12 mouse cellular contexts compared by ENCODE assay signal in genomic region chr12:71258196-71258920, GRCm38 (mm10). TPM values are rescaled to one million over a fixed set of nuclear protein-coding genes. Genes with fewer than 3 reads are reported as not detected.
DNase-seq lines count a peak whose midpoint lies in the region; ATAC-seq and TF ChIP-seq lines count a peak whose summit lies in the region.
"Had no signal": no experiment of that assay in that cellular context is flagged by ENCODE, and none has a peak within 500 bp of the region (broad histone marks: within the 10 kb centered on the region; RNA-seq: fewer than 3 reads in every experiment).

No protein-coding gene starts in this region.

- H3K27me3 ChIP-seq in hindbrain, embryonic 11.5 days (ENCODE audit: control insufficient read depth, insufficient read depth, low read length): no peaks in the 10 kb centered on the region
- H3K27me3 ChIP-seq in hindbrain, postnatal 0 days (ENCODE audit: insufficient read depth, low read length): no peaks in the 10 kb centered on the region
- H3K27me3 ChIP-seq in limb, embryonic 11.5 days (ENCODE audit: control insufficient read depth, insufficient read depth, low read length): no peaks in the 10 kb centered on the region
- H3K27me3 ChIP-seq: hindbrain, embryonic 15.5 days; stomach, embryonic 15.5 days had no signal

- no peak overlapping the region for H3K4me3 ChIP-seq in hindbrain, embryonic 11.5 days (ENCODE audit: low read depth, low read length)
- no peak overlapping the region for H3K4me3 ChIP-seq in hindbrain, postnatal 0 days (ENCODE audit: low read length)
- H3K4me3 ChIP-seq in limb, embryonic 11.5 days (ENCODE audit: low read depth, low read length): no peak overlapping the region
- H3K4me3 ChIP-seq: erythroblast, embryonic 14.5 days; hindbrain, embryonic 15.5 days; stomach, embryonic 15.5 days had no signal

- intact Hi-C loops in gastrocnemius, postnatal 36 days (cut with DNase I): no loop called here

- H3K27ac ChIP-seq in hindbrain, embryonic 11.5 days (ENCODE audit: low read depth, low read length): no peak overlapping the region
- no peak overlapping the region for H3K27ac ChIP-seq in hindbrain, postnatal 0 days
- H3K27ac ChIP-seq in limb, embryonic 11.5 days (replicated peaks; ENCODE audit: low read depth, low read length): peak overlapping the region; percentile 63
- H3K27ac ChIP-seq: hindbrain, embryonic 15.5 days; stomach, embryonic 15.5 days had no signal

- peak; percentile 19 for DNase-seq in hindbrain, embryonic 11.5 days (ENCODE audit: low spot score)
- DNase-seq in hindbrain, postnatal 0 days (ENCODE audit: low spot score): no peak
- peak; percentile 21 for DNase-seq in adrenal gland, postnatal 14 days
- peak; percentile 59 for DNase-seq in embryo, embryonic 11.5 days (ENCODE audit: low read depth, low spot score)
- peak; percentile 75 for DNase-seq in limb, embryonic 11.5 days (ENCODE audit: low spot score)
- DNase-seq in cerebellum, adult 11 months: no peak
- DNase-seq in gastrocnemius, postnatal 36 days: no peak
- DNase-seq: layer of hippocampus, adult 9-11 months; right cerebral cortex, adult 18-20 months had no signal

- H3K4me1 ChIP-seq in hindbrain, embryonic 11.5 days (replicated peaks; ENCODE audit: control insufficient read depth, insufficient read depth, low read length): no peaks in the 10 kb centered on the region
- no peaks in the 10 kb centered on the region for H3K4me1 ChIP-seq in hindbrain, postnatal 0 days (ENCODE audit: insufficient read depth, low read length)
- peaks cover 13% of the 10 kb centered on the region; the same call in 1 of the 2 replicates for H3K4me1 ChIP-seq in limb, embryonic 11.5 days (ENCODE audit: control insufficient read depth, insufficient read depth, low read length)
- H3K4me1 ChIP-seq: hindbrain, embryonic 15.5 days; stomach, embryonic 15.5 days had no signal

- no peaks in the 10 kb centered on the region for H3K9me3 ChIP-seq in hindbrain, embryonic 11.5 days (ENCODE audit: control insufficient read depth, low read length)
- H3K9me3 ChIP-seq in hindbrain, postnatal 0 days (ENCODE audit: low read length): 0 out of 2 replicates have a peak, but pooled peaks cover 5% of the 10 kb centered on the region
- no peaks in the 10 kb centered on the region for H3K9me3 ChIP-seq in limb, embryonic 11.5 days (ENCODE audit: control insufficient read depth, low read length)
- H3K9me3 ChIP-seq: hindbrain, embryonic 15.5 days; stomach, embryonic 15.5 days had no signal

- WGBS in hindbrain, embryonic 11.5 days: 61% methylated on average over 18 of the region's 18 CpGs
- WGBS in hindbrain, postnatal 0 days: 76% methylated on average over 18 of the region's 18 CpGs
- 6% methylated on average over 18 of the region's 18 CpGs for WGBS in limb, embryonic 11.5 days

- ATAC-seq in hindbrain, embryonic 11.5 days (ENCODE audit: low FRiP score): no peak
- ATAC-seq in hindbrain, postnatal 0 days: no peak
- peak; percentile 79; the same call in 1 of the 2 replicates for ATAC-seq in limb, embryonic 11.5 days (ENCODE audit: insufficient number of reproducible peaks, low FRiP score, low TSS enrichment, low read depth)

- no peaks in the 10 kb centered on the region for H3K36me3 ChIP-seq in hindbrain, embryonic 11.5 days (ENCODE audit: control insufficient read depth, insufficient read depth, low read length)
- no peaks in the 10 kb centered on the region for H3K36me3 ChIP-seq in hindbrain, postnatal 0 days (ENCODE audit: insufficient read depth, low read length)
- no peaks in the 10 kb centered on the region for H3K36me3 ChIP-seq in limb, embryonic 11.5 days (ENCODE audit: control insufficient read depth, insufficient read depth, low read length)
- H3K36me3 ChIP-seq: hindbrain, embryonic 15.5 days; stomach, embryonic 15.5 days had no signal

- H3K4me2 ChIP-seq in hindbrain, embryonic 11.5 days (replicated peaks; ENCODE audit: low read depth, low read length): no peak overlapping the region
- H3K4me2 ChIP-seq in hindbrain, postnatal 0 days (ENCODE audit: low read depth, low read length): no peak overlapping the region
- H3K4me2 ChIP-seq in limb, embryonic 11.5 days (ENCODE audit: low read depth, severe bottlenecking): peak overlapping the region; percentile 25; the same call in 1 of the 2 replicates
- H3K4me2 ChIP-seq: hindbrain, embryonic 15.5 days; stomach, embryonic 15.5 days had no signal

- no peak overlapping the region for H3K9ac ChIP-seq in hindbrain, embryonic 11.5 days (ENCODE audit: low read depth, low read length)
- H3K9ac ChIP-seq in hindbrain, postnatal 0 days (replicated peaks; ENCODE audit: low read length): no peak overlapping the region
- H3K9ac ChIP-seq in limb, embryonic 11.5 days (ENCODE audit: low read length): no peak overlapping the region
- H3K9ac ChIP-seq: hindbrain, embryonic 15.5 days; stomach, embryonic 15.5 days had no signal

- TF ChIP-seq CTCF in hindbrain, postnatal 0 days (IDR thresholded peaks at IDR 0.05; ENCODE audit: low read depth): no peak

RNA-seq across cellular contexts. Expression of gene Dact1, which starts 51.3 kb away (rescaled TPM):
- polyA plus RNA-seq in hindbrain, embryonic 11.5 days (2014; fragmentation: Nextera tagmentation; extraction: Ambion mirVana): 15.3 and 17.5 TPM in 2 replicates
- 40.8 and 54.3 TPM in 2 replicates for total RNA-seq in hindbrain, postnatal 0 days (2014; rRNA removed)
- polyA plus RNA-seq in hindbrain, postnatal 0 days (2015; fragmentation: Nextera tagmentation; extraction: Ambion mirVana): 11.2 and 12.7 TPM in 2 replicates
- total RNA-seq in adrenal gland, postnatal 14 days (2021): 19.3 and 22.7 TPM in 2 replicates
- 17.6 and 21.5 TPM in 2 replicates for polyA plus RNA-seq in limb, embryonic 11.5 days (2014; fragmentation: Nextera tagmentation; extraction: Ambion mirVana)
- 1 to 10 TPM; 4.0 to 5.7 TPM for total RNA-seq in gastrocnemius, postnatal 36 days (2021)
- polyA plus RNA-seq: erythroblast, embryonic 14.5 days had no signal

Comparison
In these comparisons a context has a peak if more than half of its experiments do, and no peak if none do; other contexts are left out.
1. DNase-seq: peak in hindbrain, embryonic 11.5 days (single experiment), adrenal gland, postnatal 14 days (single experiment), embryo, embryonic 11.5 days (single experiment) and limb, embryonic 11.5 days (single experiment); none in hindbrain, postnatal 0 days (single experiment), cerebellum, adult 11 months (single experiment) and gastrocnemius, postnatal 36 days (0 of 2).